Mouse (Mus musculus): ENCODE data around the gene Oaz1. TPM values are rescaled to one million over a fixed set of nuclear protein-coding genes. Genes with fewer than 3 reads are reported as not detected.

The Oaz1 gene
- polyA plus RNA-seq, 1 experiment from 2014 or later, result 1,916 TPM

- H3K9ac ChIP-seq, result no peak overlapping the region
- peaks cover 13% of the 10 kb centered on the region for H3K4me1 ChIP-seq
- H3K27ac ChIP-seq, result 0 out of 2 replicates have a peak overlapping the region, but pooled peaks have one; percentile 17
- 90% methylated on average over 13 of the region's 13 CpGs for WGBS
- H3K4me2 ChIP-seq, result no peak overlapping the region
- no peak for ATAC-seq (ENCODE audit: insufficient number of reproducible peaks, insufficient read depth, low FRiP score, low TSS enrichment, low read depth)
- H3K27me3 ChIP-seq, result no peaks in the 10 kb centered on the region
- no peaks in the 10 kb centered on the region for H3K9me3 ChIP-seq
- 0 out of 2 replicates have a peak overlapping the region, but pooled peaks have one; percentile 0 for H3K4me3 ChIP-seq
- H3K36me3 ChIP-seq, result peaks cover 82% of the 10 kb centered on the region
Observed at GRCm38 (mm10) chr10:80793033-80793784, 33.2 kb upstream of the Oaz1 start.

- Histone ChIP-seq H3K4me1 (peaks cover 13% of the 10 kb centered on the region), H3K36me3 (peaks cover 76% of the 10 kb centered on the region), H3K27me3 (no peaks in the 10 kb centered on the region), H3K9me3 (no peaks in the 10 kb centered on the region), H3K27ac (no peak overlapping the region), H3K4me3 (no peak overlapping the region), H3K4me2 (no peak overlapping the region), H3K9ac (0 out of 2 replicates have a peak overlapping the region, but pooled peaks have one; percentile 11)
- WGBS, result 86% methylated on average over 4 of the region's 4 CpGs
- no peak for ATAC-seq (ENCODE audit: insufficient number of reproducible peaks, insufficient read depth, low FRiP score, low TSS enrichment, low read depth)
Observed at GRCm38 (mm10) chr10:80793803-80794202, 32.7 kb upstream of the Oaz1 start.

GRCm38 (mm10) chr10:80794750-80795149 is 31.7 kb upstream of the Oaz1 start:
- H3K36me3 ChIP-seq, result peaks cover 67% of the 10 kb centered on the region
- WGBS, result 83% methylated on average over 8 of the region's 8 CpGs
- no peak for ATAC-seq (ENCODE audit: insufficient number of reproducible peaks, insufficient read depth, low FRiP score, low TSS enrichment, low read depth)
- H3K4me2 ChIP-seq, result no peak overlapping the region
- H3K27ac ChIP-seq, result no peak overlapping the region
- no peak overlapping the region for H3K4me3 ChIP-seq
- H3K27me3 ChIP-seq, result no peaks in the 10 kb centered on the region
- no peak overlapping the region for H3K9ac ChIP-seq
- H3K9me3 ChIP-seq, result no peaks in the 10 kb centered on the region
- H3K4me1 ChIP-seq, result peaks cover 19% of the 10 kb centered on the region

- 82% methylated on average over 9 of the region's 9 CpGs for WGBS
- Histone ChIP-seq H3K4me1 (peaks cover 27% of the 10 kb centered on the region), H3K36me3 (peaks cover 63% of the 10 kb centered on the region), H3K27ac (no peak overlapping the region), H3K4me3 (peak overlapping the region; percentile 93), H3K9me3 (no peaks in the 10 kb centered on the region), H3K9ac (peak overlapping the region; percentile 99; the same call in 1 of the 2 replicates), H3K4me2 (peak overlapping the region; percentile 83), H3K27me3 (no peaks in the 10 kb centered on the region)
- no peak for ATAC-seq (ENCODE audit: insufficient number of reproducible peaks, insufficient read depth, low FRiP score, low TSS enrichment, low read depth)
Observed at GRCm38 (mm10) chr10:80796307-80796848, 30.1 kb upstream of the Oaz1 start.

- Histone ChIP-seq H3K27me3 (no peaks in the 10 kb centered on the region), H3K4me1 (peaks cover 27% of the 10 kb centered on the region), H3K4me3 (peak overlapping the region; percentile 93), H3K27ac (peak overlapping the region; percentile 97), H3K4me2 (peak overlapping the region; percentile 83), H3K9ac (peak overlapping the region; percentile 99), H3K36me3 (peaks cover 63% of the 10 kb centered on the region), H3K9me3 (no peaks in the 10 kb centered on the region)
- 2% methylated on average over 58 of the region's 59 CpGs for WGBS
- peak; percentile 12; the same call in 1 of the 2 replicates for ATAC-seq (ENCODE audit: insufficient number of reproducible peaks, insufficient read depth, low FRiP score, low TSS enrichment, low read depth)
Observed at GRCm38 (mm10) chr10:80797186-80798149, 29.0 kb upstream of the Oaz1 start.

- ATAC-seq (ENCODE audit: insufficient number of reproducible peaks, insufficient read depth, low FRiP score, low TSS enrichment, low read depth), result peak; percentile 80
- Histone ChIP-seq H3K27ac (peak within 1 kb of the TSS; percentile 97), H3K27me3 (no peaks in the 10 kb centered on the region), H3K4me1 (peaks cover 27% of the 10 kb centered on the region), H3K9ac (peak within 1 kb of the TSS; percentile 99), H3K36me3 (peaks cover 63% of the 10 kb centered on the region), H3K9me3 (no peaks in the 10 kb centered on the region), H3K4me3 (peak within 1 kb of the TSS; percentile 93), H3K4me2 (peak within 1 kb of the TSS; percentile 83)
- under 1% methylated on average over 104 of the region's 104 CpGs for WGBS
Observed at GRCm38 (mm10) chr10:80798150-80799006, 28.1 kb upstream of the Oaz1 start, which contains the start of the genes Sf3a2 and Plekhj1. TSS of gene Sf3a2 (plus strand) at chr10:80798198. TSS of gene Plekhj1 (minus strand) at chr10:80798626.

GRCm38 (mm10) chr10:80799070-80799566 is 27.3 kb upstream of the Oaz1 start:
- Histone ChIP-seq H3K27me3 (no peaks in the 10 kb centered on the region), H3K27ac (peak overlapping the region; percentile 97), H3K4me1 (peaks cover 27% of the 10 kb centered on the region), H3K4me3 (peak overlapping the region; percentile 93), H3K9me3 (no peaks in the 10 kb centered on the region), H3K4me2 (peak overlapping the region; percentile 83), H3K36me3 (peaks cover 63% of the 10 kb centered on the region), H3K9ac (peak overlapping the region; percentile 99)
- 3% methylated on average over 18 of the region's 18 CpGs for WGBS
- ATAC-seq (ENCODE audit: insufficient number of reproducible peaks, insufficient read depth, low FRiP score, low TSS enrichment, low read depth), result no peak

GRCm38 (mm10) chr10:80802204-80802912 is 24.1 kb upstream of the Oaz1 start:
- Histone ChIP-seq H3K4me3 (no peak overlapping the region), H3K4me2 (no peak overlapping the region), H3K27ac (no peak overlapping the region), H3K9me3 (no peaks in the 10 kb centered on the region), H3K36me3 (peaks cover 52% of the 10 kb centered on the region), H3K9ac (peak overlapping the region; percentile 40; the same call in 1 of the 2 replicates), H3K4me1 (peaks cover 28% of the 10 kb centered on the region), H3K27me3 (0 out of 2 replicates have a peak, but pooled peaks cover 9% of the 10 kb centered on the region)
- no peak for ATAC-seq (ENCODE audit: insufficient number of reproducible peaks, insufficient read depth, low FRiP score, low TSS enrichment, low read depth)
- 84% methylated on average over 10 of the region's 10 CpGs for WGBS

- Histone ChIP-seq H3K9me3 (no peaks in the 10 kb centered on the region), H3K27me3 (peaks cover 12% of the 10 kb centered on the region), H3K4me2 (no peak overlapping the region), H3K4me1 (peaks cover 35% of the 10 kb centered on the region), H3K9ac (no peak overlapping the region), H3K4me3 (no peak overlapping the region), H3K36me3 (peaks cover 52% of the 10 kb centered on the region), H3K27ac (no peak overlapping the region; the same call in 1 of the 2 replicates)
- no peak for ATAC-seq (ENCODE audit: insufficient number of reproducible peaks, insufficient read depth, low FRiP score, low TSS enrichment, low read depth)
- WGBS, result 79% methylated on average over 3 of the region's 3 CpGs
Observed at GRCm38 (mm10) chr10:80802996-80803395, 23.5 kb upstream of the Oaz1 start.

- WGBS, result 100% methylated on average over 2 of the region's 2 CpGs
- no peak overlapping the region for H3K4me2 ChIP-seq
- no peak for ATAC-seq (ENCODE audit: insufficient number of reproducible peaks, insufficient read depth, low FRiP score, low TSS enrichment, low read depth)
- no peaks in the 10 kb centered on the region for H3K9me3 ChIP-seq
- peaks cover 47% of the 10 kb centered on the region for H3K4me1 ChIP-seq
- H3K9ac ChIP-seq, result peak overlapping the region; percentile 32; the same call in 1 of the 2 replicates
- H3K27me3 ChIP-seq, result peaks cover 26% of the 10 kb centered on the region
- H3K27ac ChIP-seq, result no peak overlapping the region
- no peak overlapping the region for H3K4me3 ChIP-seq
- peaks cover 52% of the 10 kb centered on the region for H3K36me3 ChIP-seq
Observed at GRCm38 (mm10) chr10:80804340-80804739, 22.1 kb upstream of the Oaz1 start.
